Mouse (Mus musculus): ENCODE data around the gene Blzf1.

Blzf1 gene

DNA sequence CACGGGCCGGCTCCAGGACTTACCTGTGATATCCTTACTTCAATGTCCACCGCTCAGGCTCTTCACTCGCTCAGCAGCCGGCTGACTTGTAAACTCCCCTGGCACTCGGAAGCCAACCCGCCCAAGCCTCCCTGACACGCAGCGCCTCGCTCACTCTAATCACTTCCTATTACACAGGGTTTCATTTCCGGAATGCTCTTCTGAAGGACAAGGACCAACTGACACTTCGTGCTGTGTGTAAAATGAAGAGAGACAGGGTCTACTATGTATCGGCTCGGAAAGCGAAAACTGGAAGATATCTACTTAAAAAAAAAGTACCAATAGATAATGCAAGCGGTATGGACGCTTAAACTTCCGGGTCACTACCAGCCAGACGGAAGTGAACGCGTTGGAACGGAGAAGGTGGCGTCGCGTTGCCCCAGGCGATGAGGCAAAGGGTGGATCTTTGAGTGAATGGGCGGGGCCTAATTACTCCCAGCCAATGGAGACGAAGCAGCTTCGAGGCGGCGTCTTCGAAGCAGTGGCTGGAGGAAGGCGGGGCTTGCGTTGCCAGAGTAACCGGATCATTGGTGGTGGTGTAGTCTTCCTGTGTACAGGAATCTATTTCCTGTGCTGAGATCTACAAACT, at the start of gene Blzf1:
TSS of gene Blzf1 (minus strand) at position 366 of the 628 bp plus-strand sequence.
- peak; percentile 98 for DNase-seq (ENCODE audit: low spot score)

DNA sequence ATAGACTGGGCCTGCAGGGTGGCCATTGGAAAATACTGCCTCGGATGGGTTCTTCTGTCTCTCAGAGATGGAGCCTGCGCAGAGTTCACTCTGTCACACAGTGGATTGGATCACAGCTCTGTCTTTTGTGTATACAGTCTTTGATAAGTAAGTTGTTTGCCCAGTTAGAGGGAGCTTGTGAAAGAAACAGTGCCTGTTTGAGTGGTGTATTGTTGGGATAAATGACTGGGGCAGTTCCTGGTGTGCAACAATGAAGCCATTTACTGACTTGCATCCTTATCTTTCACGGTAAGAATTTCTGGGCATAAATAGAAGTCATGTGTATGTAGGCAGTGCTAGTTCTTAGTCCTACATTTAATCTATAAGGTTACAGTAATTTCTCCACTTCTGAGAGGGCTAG, 46.2 kb upstream of the Blzf1 start:
- no peak for DNase-seq (ENCODE audit: low spot score)

DNA sequence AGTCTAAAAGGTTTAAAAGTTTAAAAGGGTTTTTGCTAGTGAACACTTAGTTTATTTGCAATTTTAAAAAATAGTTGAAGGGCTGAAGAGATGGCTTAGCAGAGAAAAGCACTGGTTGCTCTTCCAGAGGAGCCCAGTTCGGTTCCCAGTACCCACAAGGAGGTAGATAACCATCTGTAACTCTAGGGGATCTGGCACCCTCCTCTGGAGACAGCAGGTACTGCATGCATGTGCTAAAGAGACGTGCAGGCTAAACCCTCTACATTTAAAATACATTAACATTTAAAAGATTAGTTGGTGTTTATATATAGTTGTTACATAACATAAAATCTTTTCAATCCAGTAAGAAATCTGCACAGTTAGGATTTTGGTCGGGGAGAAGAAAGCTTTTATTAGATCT, 34.9 kb upstream of the Blzf1 start:
- DNase-seq (ENCODE audit: low spot score) = no peak

DNA sequence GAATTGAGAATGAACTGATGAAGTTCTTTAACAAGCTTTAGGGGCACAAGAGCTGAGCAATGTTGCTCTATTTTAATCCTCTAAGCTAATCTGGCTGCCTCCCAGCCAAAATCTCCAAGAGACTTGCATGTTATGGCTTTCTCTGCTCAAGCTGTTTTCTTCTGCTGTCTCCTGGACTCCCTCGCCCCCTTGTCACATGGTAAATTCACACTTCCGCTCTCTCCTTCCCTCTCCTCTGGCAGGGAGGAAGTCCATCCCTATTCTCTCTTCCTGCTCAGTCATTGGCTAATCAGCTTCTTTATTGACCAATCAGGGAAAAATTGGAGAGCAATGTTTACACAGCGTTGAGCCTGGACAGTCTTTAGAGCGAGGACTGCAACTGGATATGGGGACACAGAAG, 28.6 kb upstream of the Blzf1 start:
- no peak for DNase-seq (ENCODE audit: low spot score)

DNA sequence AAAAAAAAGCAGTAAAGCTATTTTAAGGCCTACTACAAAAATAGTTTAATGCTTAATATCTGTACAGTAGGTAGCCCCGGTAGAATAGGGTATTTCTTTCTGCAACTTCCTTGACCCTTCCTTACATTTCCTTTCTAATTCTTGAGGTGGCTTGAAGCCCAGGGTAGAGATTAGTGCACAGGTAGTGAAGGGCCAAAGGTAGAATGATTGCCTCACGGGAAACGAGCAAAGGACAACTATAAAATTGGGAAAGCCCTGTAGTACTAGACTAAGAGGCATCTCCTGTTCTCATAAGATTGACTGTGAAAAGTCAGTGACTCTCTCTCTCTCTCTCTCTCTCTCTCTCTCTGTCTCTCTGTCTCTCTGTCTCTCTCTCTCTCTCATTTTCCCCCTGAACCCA, 28.1 kb upstream of the Blzf1 start:
- DNase-seq (ENCODE audit: low spot score) = no peak

DNA sequence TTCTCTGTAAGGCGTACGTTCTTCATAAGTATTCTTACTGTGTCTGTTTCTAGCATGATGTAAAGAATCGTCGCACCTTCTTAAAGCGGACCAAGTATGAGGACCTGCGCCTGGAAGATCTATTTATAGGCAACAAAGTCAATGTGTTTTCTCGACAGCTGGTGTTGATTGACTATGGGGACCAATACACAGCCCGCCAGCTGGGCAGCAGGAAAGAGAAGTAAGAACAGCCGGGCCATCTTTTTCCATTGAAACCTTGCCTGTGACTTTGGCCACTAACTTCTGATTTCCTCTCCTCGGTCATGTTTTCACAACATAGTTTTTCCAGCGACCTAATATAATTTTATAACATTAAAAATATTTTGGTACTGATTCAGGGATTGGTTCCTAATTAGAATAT, 25.3 kb upstream of the Blzf1 start:
- DNase-seq (ENCODE audit: low spot score) = no peak

DNA sequence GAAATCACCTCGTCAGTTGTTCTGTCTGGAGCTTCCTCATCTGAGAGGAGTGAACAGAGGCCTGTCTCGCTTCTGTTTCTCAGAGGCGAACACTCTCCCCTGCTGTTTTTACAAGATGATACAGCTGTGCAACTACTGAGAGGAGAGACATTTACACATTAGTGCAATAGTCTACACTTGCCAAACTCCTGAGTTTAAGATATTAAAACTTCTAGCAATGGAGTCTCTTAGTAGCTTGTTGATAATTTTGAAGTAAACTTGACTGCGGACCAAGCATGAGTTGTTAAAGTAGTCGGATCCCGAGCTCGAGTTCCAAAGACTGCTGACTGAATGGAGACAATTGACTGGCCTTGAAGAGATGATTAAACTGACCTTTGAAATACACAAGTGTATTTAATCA, 20.5 kb upstream of the Blzf1 start:
- no peak for DNase-seq (ENCODE audit: low spot score)

DNA sequence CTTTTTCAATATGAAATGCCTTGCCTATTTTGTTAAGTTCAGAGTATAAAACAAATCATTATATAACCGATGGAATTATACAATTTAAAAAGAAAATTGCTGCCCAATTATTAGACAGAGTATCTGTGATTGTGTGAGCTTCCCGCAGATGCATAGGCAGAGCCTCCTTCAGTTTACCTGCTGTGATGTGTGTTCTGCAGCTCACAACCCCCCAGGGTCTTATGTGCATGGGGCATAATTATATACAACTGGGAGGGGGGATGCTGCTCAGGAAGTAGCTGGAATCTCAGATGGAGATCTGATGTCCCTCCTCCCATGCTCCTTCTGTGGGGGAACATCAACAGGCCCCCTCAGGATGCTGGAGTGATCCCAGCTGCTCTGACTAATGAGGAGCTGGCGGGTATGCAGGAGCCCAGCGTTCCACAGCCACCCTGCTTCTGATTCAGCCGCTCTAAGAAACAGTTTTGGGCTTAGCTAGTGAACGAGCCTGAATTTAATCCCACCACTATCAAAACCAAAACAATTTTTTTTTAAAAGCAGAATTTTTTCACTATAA, 19.4 kb upstream of the Blzf1 start:
- no peak for DNase-seq (ENCODE audit: low spot score)

DNA sequence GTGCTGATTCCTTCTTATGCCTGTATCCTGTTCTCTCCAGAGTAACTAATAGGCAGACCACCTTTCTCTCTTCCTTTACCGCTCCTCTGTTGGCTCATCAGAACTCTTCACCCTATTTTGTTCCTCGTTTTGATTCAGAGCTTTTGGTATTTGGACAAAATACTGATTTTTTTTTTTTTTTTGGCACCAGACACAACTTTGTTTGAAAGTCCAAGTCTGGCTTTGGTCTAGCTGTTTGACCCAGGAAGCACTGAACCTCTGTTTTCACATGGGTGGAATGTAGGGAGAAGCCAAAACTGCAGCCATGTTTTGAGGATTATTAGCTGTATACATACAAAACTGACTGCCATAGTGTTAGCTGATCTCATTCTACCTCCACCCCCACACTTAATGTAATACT, 17.6 kb upstream of the Blzf1 start:
- DNase-seq (ENCODE audit: low spot score) = no peak

DNA sequence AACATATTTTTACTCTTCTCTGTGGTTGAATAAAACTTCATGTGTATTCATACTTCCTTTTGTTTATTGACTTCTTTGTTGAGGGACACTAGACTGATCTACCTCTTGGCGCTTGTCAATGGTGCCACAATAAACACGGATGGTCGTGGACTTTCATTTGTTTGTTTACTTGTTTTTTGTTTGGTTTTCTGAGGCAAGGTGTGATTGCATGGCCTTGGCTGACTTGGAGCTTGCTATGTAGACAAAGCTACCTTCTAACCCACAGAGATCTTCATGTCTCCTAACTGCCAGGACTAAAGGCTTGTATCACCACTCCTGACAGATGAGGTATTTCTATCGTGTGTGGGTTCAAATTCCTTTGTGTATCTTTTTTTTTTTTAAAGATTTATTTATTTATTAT, 16.9 kb upstream of the Blzf1 start:
- no peak for DNase-seq (ENCODE audit: low spot score)

DNA sequence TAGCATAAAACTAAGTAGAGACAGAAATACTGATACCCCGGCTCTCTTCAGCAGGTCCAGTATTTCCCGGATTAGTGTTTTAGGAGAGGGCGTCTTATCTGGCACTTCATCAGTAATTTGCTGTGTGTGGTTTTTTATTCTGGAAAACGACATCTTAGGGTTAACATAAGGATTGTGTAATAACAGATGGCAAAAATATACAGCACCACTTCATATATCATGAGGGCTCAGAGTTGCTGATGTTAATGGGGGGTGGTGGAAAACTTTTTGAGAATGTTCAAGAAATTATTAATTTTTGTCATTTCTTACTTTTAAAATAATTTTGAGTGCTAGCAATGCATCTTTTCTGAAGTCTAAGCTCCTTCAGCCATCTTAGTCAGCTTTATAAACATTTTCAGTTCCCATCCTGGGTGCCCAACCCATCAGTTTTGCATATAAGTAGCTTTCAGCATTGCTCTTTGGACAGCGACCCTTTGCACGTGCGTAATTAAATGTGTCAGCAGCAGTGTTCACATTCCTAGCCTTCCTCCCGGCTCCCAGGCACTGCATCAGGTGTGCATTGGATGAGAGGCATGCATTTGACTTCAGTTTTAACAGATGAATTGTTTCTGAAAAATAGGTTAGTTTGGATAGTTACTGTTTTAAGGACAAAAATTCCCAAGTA, 15.8 kb upstream of the Blzf1 start:
- DNase-seq (ENCODE audit: low spot score) = peak; percentile 40

DNA sequence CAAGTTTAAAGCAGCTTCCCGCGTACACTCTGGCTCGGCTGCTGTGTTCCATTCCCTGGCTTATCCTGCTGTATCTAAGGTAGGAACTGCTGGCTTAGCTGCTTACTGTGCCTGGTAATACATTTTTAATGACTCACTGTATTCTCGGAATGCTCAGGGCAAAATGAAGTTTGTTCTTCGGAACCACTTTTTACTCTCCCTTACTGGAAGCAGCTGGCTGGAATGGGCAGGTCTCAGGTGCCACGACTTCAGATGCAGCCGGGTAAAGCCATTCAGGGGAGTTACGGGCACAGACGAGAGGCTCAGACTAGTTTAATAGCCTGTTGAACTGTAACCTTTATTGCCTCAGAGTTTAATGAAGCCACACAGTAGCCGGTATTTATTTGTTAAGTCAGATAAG, 14.1 kb upstream of the Blzf1 start:
- DNase-seq (ENCODE audit: low spot score) = no peak

DNA sequence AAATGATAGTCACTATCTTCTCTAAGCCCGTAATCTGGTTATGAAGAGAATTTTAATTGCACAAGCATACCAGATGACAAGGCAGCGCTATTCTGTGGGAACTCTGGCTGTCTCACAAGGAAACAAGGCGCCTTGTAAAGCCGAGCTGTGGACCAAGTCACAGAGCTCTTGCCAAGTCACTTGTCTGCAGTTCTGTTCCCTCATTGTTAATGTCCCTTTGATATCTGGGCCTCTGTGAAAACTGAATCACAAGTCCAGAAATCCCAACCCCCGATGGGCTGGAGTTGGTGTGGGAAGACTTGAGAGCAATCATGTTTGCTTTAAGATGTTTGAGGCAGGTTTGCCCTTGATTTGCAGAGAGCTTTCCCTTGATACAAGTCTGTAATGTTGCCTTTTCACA, 13.4 kb upstream of the Blzf1 start:
- no peak for DNase-seq (ENCODE audit: low spot score)

DNA sequence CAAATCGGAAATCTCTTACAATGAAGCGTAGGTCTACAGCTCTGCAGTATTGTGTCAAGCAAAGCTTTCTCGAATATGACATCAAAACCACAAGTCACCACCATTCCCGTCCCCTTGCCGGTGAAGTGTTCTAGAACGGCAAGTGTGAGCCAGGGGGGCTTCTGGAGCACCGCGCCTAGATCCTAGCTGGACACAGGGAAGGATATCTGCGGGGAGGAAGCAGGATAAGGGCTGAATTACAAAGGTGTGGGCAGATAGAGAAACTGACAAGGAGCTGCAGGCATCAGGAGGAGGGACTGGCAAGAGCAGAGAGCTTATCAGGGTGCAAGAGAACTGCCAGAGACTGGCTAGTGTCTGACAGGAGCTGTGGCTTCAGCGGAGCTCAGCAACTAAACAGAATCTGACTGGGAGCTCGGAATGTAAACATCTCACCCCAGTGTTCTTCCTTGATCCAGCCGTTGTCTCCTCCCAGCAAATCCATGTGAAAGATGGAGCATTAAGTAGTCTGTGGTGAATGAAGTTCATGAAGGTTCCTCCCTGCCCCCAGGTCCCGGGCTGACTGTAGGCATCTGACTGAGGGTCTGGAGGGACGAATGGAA, 12.4 kb upstream of the Blzf1 start:
- DNase-seq (ENCODE audit: low spot score) = peak; percentile 68

DNA sequence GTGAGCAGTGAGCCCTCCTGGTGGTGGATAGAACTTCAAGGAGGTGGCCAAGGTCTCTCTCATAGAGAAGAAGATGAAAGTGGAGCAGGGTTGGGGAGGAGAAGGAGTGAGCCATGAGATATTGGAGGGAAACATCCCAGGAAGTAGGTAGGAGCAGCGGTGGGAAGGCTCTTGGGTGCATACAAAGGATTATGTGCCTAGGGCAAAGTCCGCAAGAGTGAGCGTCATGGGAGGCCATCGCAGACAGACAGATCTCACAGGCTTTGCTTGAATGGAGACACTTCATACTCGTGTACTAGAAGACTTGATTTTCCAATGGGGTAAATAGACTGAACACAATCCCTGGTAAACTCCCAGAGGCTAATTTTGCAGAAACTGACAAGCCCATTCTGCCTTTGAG, 11.2 kb upstream of the Blzf1 start:
- DNase-seq (ENCODE audit: low spot score) = peak; percentile 70

DNA sequence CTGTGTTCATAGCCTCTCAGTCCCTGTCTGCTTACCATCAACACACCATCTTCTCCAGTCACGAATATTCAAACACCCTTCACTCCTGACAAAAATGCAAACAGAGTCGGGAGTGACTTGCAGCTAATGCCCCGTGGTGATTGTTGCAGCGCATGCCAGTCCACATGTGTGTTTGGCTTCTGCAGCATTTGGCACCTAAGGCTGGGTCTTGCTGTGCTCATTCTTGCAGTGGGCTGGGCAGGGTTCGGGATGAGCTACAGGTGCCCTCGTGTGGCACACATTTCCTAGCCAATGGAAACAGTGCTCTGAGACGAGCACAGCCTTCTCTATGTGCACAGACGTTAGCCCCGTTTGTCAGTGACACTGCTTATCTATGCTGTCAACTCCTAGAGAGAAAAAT, 10.0 kb upstream of the Blzf1 start:
- DNase-seq (ENCODE audit: low spot score) = no peak

DNA sequence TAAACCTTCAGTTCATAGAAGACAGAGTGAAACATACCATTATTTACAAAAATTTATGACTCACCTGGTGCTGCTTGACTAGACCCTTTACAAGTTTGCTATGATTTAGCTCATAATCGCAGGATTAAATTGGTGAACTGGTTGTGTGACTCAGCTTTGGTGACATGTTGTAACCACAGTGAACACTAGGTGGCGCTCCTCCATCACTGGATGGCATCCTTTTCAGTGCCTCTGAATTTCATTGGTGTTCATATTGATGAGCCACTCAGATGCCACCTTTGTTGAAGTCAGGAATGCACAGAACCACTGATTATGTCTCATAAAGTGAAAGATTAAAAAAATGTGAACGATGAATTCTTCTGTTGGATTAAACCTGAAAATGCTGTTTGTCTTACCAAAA, 9.4 kb upstream of the Blzf1 start:
- DNase-seq (ENCODE audit: low spot score) = peak; percentile 55

DNA sequence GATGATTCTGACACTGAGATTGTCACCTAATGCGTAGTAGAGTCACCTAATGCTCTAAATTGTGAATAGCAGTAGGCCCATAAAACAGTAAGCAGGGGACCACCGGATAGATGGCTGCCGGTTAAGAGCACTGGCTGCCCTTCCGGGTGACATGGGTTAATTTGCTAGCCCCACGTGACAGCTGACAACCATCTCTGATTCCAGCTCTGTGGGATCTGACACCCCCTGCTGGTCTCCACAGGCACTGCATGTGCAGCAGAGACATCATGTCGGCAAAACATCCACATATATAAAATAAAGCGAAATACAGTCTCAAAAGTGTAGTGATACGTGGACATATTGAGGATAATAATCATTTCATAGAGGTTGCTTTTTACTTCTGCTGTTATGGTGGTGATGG, 8.0 kb upstream of the Blzf1 start:
- no peak for DNase-seq (ENCODE audit: low spot score)

DNA sequence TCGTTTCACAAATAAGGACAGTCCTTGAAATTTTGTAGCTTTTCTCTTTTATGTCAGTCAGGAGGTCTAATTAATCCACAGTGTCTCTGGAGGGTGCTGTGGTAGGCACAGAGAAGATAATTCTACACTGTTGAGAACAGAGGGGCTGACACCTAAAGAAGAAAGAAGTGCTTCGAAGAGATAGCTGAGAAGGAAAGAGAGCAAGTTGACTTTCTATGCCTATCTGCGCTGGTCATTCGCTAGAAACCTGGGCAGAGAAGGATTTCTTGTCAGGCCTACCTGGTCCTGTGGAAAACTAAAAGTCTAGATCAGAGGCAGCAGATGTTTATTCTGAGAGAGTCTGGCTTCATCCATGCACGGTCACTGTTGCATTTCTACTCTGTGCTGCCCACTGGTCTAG, 6.8 kb upstream of the Blzf1 start:
- no peak for DNase-seq (ENCODE audit: low spot score)

DNA sequence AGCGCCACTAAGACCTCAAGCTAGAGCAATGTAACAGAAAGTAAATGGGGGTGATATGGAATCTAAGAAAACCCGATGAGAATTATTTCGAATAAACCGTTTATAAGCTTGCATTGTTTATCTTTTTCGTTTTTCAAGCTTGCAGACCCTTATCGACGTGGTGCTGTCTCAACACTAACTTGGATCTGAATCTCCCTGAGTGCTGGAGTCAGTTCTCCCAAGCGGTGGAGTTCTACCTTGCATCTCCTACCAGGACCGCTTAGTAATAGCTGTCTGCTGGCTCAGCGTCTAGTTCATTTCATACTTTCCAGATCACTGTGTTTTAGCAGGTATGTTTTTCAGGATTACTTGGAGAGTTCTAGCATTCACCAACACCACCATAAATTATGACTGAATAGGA, 633 bp upstream of the Blzf1 start:
- DNase-seq (ENCODE audit: low spot score) = no peak

DNA sequence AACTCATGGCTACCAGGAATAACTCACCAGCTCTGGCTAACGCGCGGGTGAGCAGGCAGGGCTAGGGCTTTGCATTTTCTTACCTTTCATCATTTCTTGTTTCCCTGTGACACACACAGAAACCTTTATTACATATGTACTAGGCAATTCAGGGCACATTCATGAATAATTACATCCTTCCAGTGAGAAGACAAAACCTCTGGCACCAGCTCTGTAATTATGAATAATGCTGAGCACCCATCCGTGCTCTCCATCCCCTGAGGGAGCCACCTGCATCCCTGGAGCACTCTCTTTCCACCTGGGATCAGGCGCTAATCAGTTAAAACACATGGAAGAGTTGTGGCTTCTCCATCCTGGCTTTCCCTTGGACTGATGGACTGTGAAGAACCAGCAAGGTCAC, 3.5 kb downstream of the Blzf1 start, which contains the start of gene Nme7:
TSS of gene Nme7 (plus strand) at position 301 of the 400 bp plus-strand sequence.
- DNase-seq (ENCODE audit: low spot score) = no peak

DNA sequence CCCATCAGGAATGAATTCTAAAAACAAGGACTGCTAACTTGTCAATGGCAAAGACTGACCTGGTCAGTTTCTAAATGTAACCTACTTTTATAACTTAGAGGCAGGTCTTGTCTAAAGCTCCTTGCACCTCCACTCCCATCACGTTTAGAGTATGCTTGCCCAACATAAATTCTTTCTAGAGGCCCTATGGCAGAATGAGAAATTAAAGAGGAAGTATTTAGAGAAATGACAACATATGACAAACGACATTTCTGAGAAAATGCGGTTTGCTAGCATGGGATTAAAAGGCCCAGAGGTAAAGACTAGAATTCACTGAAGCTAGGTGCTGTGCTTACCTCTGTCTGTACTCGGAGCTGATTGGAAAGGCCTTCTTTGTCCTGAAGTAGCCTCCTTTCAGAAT, 5.3 kb downstream of the Blzf1 start:
- no peak for DNase-seq (ENCODE audit: low spot score)

DNA sequence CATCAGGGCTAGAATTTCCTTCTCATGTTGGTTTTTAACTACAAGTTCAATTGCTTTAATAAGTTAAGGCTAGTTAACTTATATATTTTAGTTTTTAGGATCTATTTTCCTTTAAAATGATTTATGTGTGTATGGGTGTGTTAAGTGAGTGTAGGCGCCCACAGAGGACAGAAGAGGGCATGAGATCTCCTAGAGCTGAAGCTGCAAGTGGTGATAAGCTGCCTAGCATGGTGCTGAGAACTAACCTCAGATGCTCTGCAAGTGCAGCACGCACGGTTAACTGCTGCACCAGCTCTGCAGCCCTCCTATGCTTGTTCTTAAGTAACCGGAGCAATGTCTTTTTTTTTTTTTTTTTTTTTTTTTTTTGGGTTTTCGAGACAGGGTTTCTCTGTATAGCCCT, 10.8 kb downstream of the Blzf1 start:
- no peak for DNase-seq (ENCODE audit: low spot score)

Measured in yolk sac, embryonic 10.5 days (tissue).